Mouse (Mus musculus) CH12.LX (cell line): ENCODE measurements around the gene Ncan. TPM values are rescaled to one million over a fixed set of nuclear protein-coding genes. Genes with fewer than 3 reads are reported as not detected.
"Not testable (repeated sequence)": the region's sequence is repeated elsewhere in the genome, so short reads cannot be mapped to it uniquely, and the experiment has no call there.

Source experiments
- DNase-seq: peaks from one replicate; pipeline ENCODE4 v3.0.0-alpha.2; 2013; ENCODE audit errors: extremely low read depth
- H3K27ac ChIP-seq: 2 replicates; pipeline ENCODE4 v1.5.1; 2012; ENCODE audit warnings: low read depth, mild to moderate bottlenecking, control low read depth, moderate library complexity; ENCODE audit not compliant: insufficient read depth
- H3K27me3 ChIP-seq: replicated peaks from 2 replicates; pipeline ENCODE3; 2012; ENCODE audit warnings: inconsistent platforms
- H3K36me3 ChIP-seq, 2 experiments: replicated peaks in 1 of 2; 2 replicates each; pipeline versions ENCODE3 to v1.6.1; 2012; ENCODE audit warnings: inconsistent platforms in 1 of 2, low read length in 1 of 2, mild to moderate bottlenecking in 1 of 2, mixed read lengths in 1 of 2, moderate library complexity in 1 of 2; ENCODE audit not compliant: control insufficient read depth in 1 of 2, insufficient read depth in 1 of 2
- H3K4me1 ChIP-seq, 2 experiments: 2 replicates each; pipeline ENCODE4 v1.6.1; 2012; ENCODE audit warnings: inconsistent platforms in 1 of 2, moderate library complexity in 1 of 2; ENCODE audit not compliant: insufficient read depth in 2 of 2, control insufficient read depth in 1 of 2
- H3K4me2 ChIP-seq: 2 replicates; pipeline ENCODE4 v1.6.1; 2012; ENCODE audit warnings: low read depth, mild to moderate bottlenecking, control low read depth; ENCODE audit not compliant: poor library complexity, insufficient read depth, severe bottlenecking
- H3K4me3 ChIP-seq, 3 experiments: fragments of 150-350 bp in 1 of 3; sonication (generic) in 1 of 3; replicated peaks in 1 of 3; 2 replicates each; pipeline versions ENCODE3 to v1.5.1; 2011 to 2012; ENCODE audit warnings: low read depth in 2 of 3, low read length in 2 of 3, mild to moderate bottlenecking in 2 of 3, moderate library complexity in 2 of 3, control low read depth in 1 of 3, improper control_type of control experiment in 1 of 3, inconsistent platforms in 1 of 3, mixed read lengths in 1 of 3; ENCODE audit not compliant: poor library complexity in 1 of 3
- H3K79me2 ChIP-seq: replicated peaks from 2 replicates; pipeline ENCODE4 v1.6.1; 2012; ENCODE audit warnings: mild to moderate bottlenecking, moderate library complexity; ENCODE audit not compliant: control insufficient read depth, poor library complexity, insufficient read depth, severe bottlenecking; ENCODE audit errors: extremely low read depth
- H3K9ac ChIP-seq: 2 replicates; pipeline ENCODE4 v1.6.1; 2012; ENCODE audit warnings: low read depth, mild to moderate bottlenecking, control low read depth, moderate library complexity; ENCODE audit not compliant: insufficient read depth
- H3K9me3 ChIP-seq: replicated peaks from 2 replicates; pipeline ENCODE3; 2012; ENCODE audit warnings: low read length, inconsistent platforms, mixed read lengths
- BHLHE40 ChIP-seq: IDR thresholded peaks from 2 replicates; pipeline ENCODE4 v1.6.1; 2011; ENCODE audit warnings: mild to moderate bottlenecking, low read depth, low read length, improper control_type of control experiment
- CHD2 ChIP-seq: IDR thresholded peaks from 2 replicates; pipeline ENCODE4 v1.6.1; 2011; ENCODE audit warnings: low read length, improper control_type of control experiment
- CTCF ChIP-seq, 2 experiments: IDR thresholded peaks in 1 of 2; conservative IDR thresholded peaks in 1 of 2; 2 replicates each; pipeline ENCODE4 v1.5.1; 2011 to 2012; ENCODE audit warnings: low read depth in 2 of 2, low read length in 2 of 2, improper control_type of control experiment in 1 of 2, inconsistent platforms in 1 of 2, mild to moderate bottlenecking in 1 of 2, moderate library complexity in 1 of 2
- ETS1 ChIP-seq: conservative IDR thresholded peaks from 2 replicates; pipeline ENCODE4 v1.6.1; 2012; ENCODE audit warnings: low read depth, mild to moderate bottlenecking, inconsistent platforms, low read length, improper control_type of control experiment, moderate library complexity
- GABPA ChIP-seq: IDR thresholded peaks from 2 replicates; pipeline ENCODE4 v1.6.1; 2012; ENCODE audit warnings: low read depth, low read length, improper control_type of control experiment, inconsistent platforms; ENCODE audit not compliant: insufficient replicate concordance
- HCFC1 ChIP-seq: IDR thresholded peaks from 2 replicates; pipeline ENCODE4 v1.6.1; 2012; ENCODE audit warnings: low read depth, mild to moderate bottlenecking, inconsistent platforms, low read length, improper control_type of control experiment
- IRF4 ChIP-seq: IDR thresholded peaks from 2 replicates; pipeline ENCODE4 v1.6.1; 2014; ENCODE audit warnings: low read depth, mild to moderate bottlenecking, inconsistent platforms, low read length, improper control_type of control experiment
- KAT2A ChIP-seq: IDR thresholded peaks from 2 replicates; pipeline ENCODE4 v1.6.1; 2012; ENCODE audit warnings: low read length, improper control_type of control experiment, inconsistent platforms; ENCODE audit not compliant: insufficient replicate concordance
- MAFK ChIP-seq: IDR thresholded peaks from 2 replicates; pipeline ENCODE4 v1.6.1; 2011; ENCODE audit warnings: low read length, improper control_type of control experiment; ENCODE audit not compliant: insufficient replicate concordance
- MEF2A ChIP-seq: IDR thresholded peaks from 2 replicates; pipeline ENCODE4 v1.6.1; 2014; ENCODE audit warnings: low read depth, mild to moderate bottlenecking, inconsistent platforms, low read length, improper control_type of control experiment, borderline replicate concordance
- MXI1 ChIP-seq: IDR thresholded peaks from 2 replicates; pipeline ENCODE4 v1.6.1; 2011; ENCODE audit warnings: mild to moderate bottlenecking, low read depth, low read length, improper control_type of control experiment
- MYC ChIP-seq: IDR thresholded peaks from 2 replicates; pipeline ENCODE4 v1.6.1; 2011; ENCODE audit warnings: low read depth, mild to moderate bottlenecking, improper control_type of control experiment, low read length
- SIN3A ChIP-seq: IDR thresholded peaks from 2 replicates; pipeline ENCODE4 v1.6.1; 2012; ENCODE audit warnings: low read length, improper control_type of control experiment, inconsistent platforms
- TCF12 ChIP-seq: IDR thresholded peaks from 2 replicates; pipeline ENCODE4 v1.6.1; 2014; ENCODE audit warnings: low read depth, mild to moderate bottlenecking, inconsistent platforms, low read length, improper control_type of control experiment
- ZC3H11A ChIP-seq: IDR thresholded peaks from 2 replicates; pipeline ENCODE4 v1.6.1; 2012; ENCODE audit warnings: low read depth, mild to moderate bottlenecking, inconsistent platforms, low read length, improper control_type of control experiment
- ZKSCAN1 ChIP-seq: IDR thresholded peaks from 2 replicates; pipeline ENCODE4 v1.6.1; 2012; ENCODE audit warnings: low read depth, inconsistent platforms, low read length, improper control_type of control experiment, borderline replicate concordance
- ZMIZ1 ChIP-seq: IDR thresholded peaks from 2 replicates; pipeline ENCODE4 v1.6.1; 2012; ENCODE audit warnings: low read depth, mild to moderate bottlenecking, inconsistent platforms, low read length, improper control_type of control experiment
- ZNF384 ChIP-seq: IDR thresholded peaks from 2 replicates; pipeline ENCODE4 v1.6.1; 2012; ENCODE audit warnings: low read depth, low read length, improper control_type of control experiment, inconsistent platforms
- dilution Hi-C: fragments of 300-500 bp; cut with MboI; formaldehyde crosslinking; loops from 2 replicates; pipeline ENCODE4 v1.14.3; 2020; ENCODE audit warnings: low sequenced_read_pairs; ENCODE audit not compliant: extremely low pct_unique_long_range_greater_than_20kb, extremely low pct_ligation_motif_present
- in situ Hi-C: fragments of 300-500 bp; cut with MboI; formaldehyde crosslinking; loops from 3 replicates; pipeline ENCODE4 v1.14.3; 2019; ENCODE audit warnings: low sequenced_read_pairs, low pct_ligation_motif_present, low pct_unique_long_range_greater_than_20kb, mixed read lengths
- polyA plus RNA-seq: library from polyadenylated mRNA; unstranded; fragments of >175 nt; gene quantifications from 2 replicates; pipeline ENCODE4 v1.2.1, GENCODE M21; 2012; ENCODE audit warnings: low read depth; ENCODE audit not compliant: insufficient read length
- total RNA-seq, 2 experiments: library from RNA; depleted of rRNA; stranded (reverse); fragments of 300-350 nt in 1 of 2; fragments of >200 nt in 1 of 2; gene quantifications; 2 replicates each; pipeline ENCODE4 v1.2.3; 2012 to 2014

Ncan gene
- total and polyA plus RNA-seq, 3 experiments, result 2.1 to 6.0 (median 3.9) TPM

DNA sequence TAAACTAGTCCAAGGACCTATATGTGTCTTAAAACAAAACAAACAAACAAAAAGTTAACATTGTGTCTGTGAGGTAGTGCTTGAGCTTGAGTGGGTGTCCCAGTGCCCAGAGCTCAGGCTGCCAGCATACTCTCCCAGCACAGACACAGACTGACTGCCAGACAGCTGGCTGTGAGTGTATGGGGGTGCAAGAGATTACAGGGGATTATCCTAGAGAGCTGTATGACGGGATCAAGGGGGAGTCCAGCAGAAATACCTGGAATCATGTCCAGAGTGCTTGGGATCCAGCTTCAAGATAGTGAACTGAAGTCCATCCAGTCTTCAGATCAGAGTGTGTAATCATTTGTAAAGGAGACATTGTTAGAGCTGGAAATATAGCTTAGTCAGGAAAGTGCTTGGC lies 63.0 kb downstream of the Ncan start:
- H3K27me3 ChIP-seq, result no peaks in the 10 kb centered on the region
- H3K9me3 ChIP-seq, result no peaks in the 10 kb centered on the region
- peaks cover 0 to 11% of the 10 kb centered on the region in 2 experiments; a peak in 1 of 4 replicates for H3K4me1 ChIP-seq
- no peak for DNase-seq
- H3K27ac ChIP-seq, result no peak overlapping the region
- H3K9ac ChIP-seq, result no peak overlapping the region
- H3K4me3 ChIP-seq, result no peak overlapping the region
- dilution Hi-C loops, result no loop called here
- H3K36me3 ChIP-seq, result peaks cover 73 to 89% of the 10 kb centered on the region in 2 experiments
- in situ Hi-C loops, result no loop called here
- TF ChIP-seq KAT2A, result no peak
- no peak for TF ChIP-seq IRF4
- TF ChIP-seq ZKSCAN1, result no peak
- no peak for TF ChIP-seq MYC
- no peak for TF ChIP-seq MAFK
- no peak for TF ChIP-seq BHLHE40
- TF ChIP-seq CHD2, result no peak
- no peak for TF ChIP-seq GABPA
- TF ChIP-seq HCFC1, result no peak
- no peak for TF ChIP-seq ETS1
- no peak for TF ChIP-seq ZNF384
- TF ChIP-seq MXI1, result no peak
- no peak for TF ChIP-seq SIN3A
- TF ChIP-seq MEF2A, result no peak
- TF ChIP-seq TCF12, result no peak
- no peak for TF ChIP-seq CTCF (conservative IDR thresholded peaks at IDR 0.05 in 1 of 2, IDR thresholded peaks at IDR 0.05 in 1 of 2; ENCODE audit: low read depth in 2 of 2, low read length in 2 of 2)
- TF ChIP-seq ZC3H11A, result no peak
- no peak for TF ChIP-seq ZMIZ1
- TF ChIP-seq, all 38 proteins: peak for 0
- Histone ChIP-seq H3K4me2 (no peak overlapping the region), H3K79me2 (no peaks in the 10 kb centered on the region)

DNA sequence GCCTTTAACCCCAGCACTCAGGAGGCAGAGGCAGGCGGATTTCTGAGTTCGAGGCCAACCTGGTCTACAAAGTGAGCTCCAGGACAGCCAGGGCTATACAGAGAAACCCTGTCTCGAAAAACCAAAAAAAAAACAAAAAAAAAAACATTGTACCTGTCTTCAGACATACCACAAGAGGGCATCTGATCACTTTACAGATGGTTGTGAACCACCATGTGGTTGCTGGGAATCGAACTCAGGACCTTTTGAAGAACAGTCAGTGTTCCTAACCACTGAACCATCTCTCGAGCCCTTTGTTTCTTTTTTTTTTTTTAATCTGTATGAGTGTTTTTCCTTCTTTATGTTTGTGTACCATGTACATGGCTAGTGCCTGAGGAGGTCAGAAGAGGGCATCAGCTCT lies 70.2 kb downstream of the Ncan start:
- TF ChIP-seq ZNF384 (peak; percentile 36; the same call in 1 of the 2 replicates), CTCF (conservative IDR thresholded peaks at IDR 0.05 in 1 of 2, IDR thresholded peaks at IDR 0.05 in 1 of 2; ENCODE audit: low read depth in 2 of 2, low read length in 2 of 2) (peak in 1 of 2 experiments; percentile 17; a peak in 2 of 4 replicates)
- DNase-seq, H3K9ac ChIP-seq, H3K9me3 ChIP-seq, H3K4me3 ChIP-seq, H3K27me3 ChIP-seq, H3K27ac ChIP-seq, in situ Hi-C loops, H3K4me2 ChIP-seq, dilution Hi-C loops: not testable (repeated sequence)
- H3K4me1 ChIP-seq, result peaks cover 0 to 14% of the 10 kb centered on the region in 2 experiments; a peak in 1 of 4 replicates
- peaks cover 49 to 74% of the 10 kb centered on the region in 2 experiments for H3K36me3 ChIP-seq
- H3K79me2 ChIP-seq, result peaks cover 29% of the 10 kb centered on the region
